In genomic region chr8:100500342-100500712, GRCm38 (mm10) we compare ENCODE assay signal across 21 mouse cellular contexts.
A peak's percentile ranks its signal among the peaks of the same experiment; 100 is the strongest.
DNase-seq lines count a peak whose midpoint lies in the region; ATAC-seq and TF ChIP-seq lines count a peak whose summit lies in the region.
"Had no signal": no experiment of that assay in that cellular context is flagged by ENCODE, and none has a peak within 500 bp of the region (broad histone marks: within the 10 kb centered on the region; RNA-seq: fewer than 3 reads in every experiment).

No protein-coding gene starts in this region.

- no peak for DNase-seq in embryonic facial prominence, embryonic 14.5 days (ENCODE audit: low spot score)
- DNase-seq in embryonic facial prominence, embryonic 10.5 days (ENCODE audit: low spot score), result no peak
- DNase-seq in hindbrain, postnatal 0 days (ENCODE audit: low spot score), result no peak
- DNase-seq in midbrain, embryonic 11.5 days (ENCODE audit: low spot score, missing footprints), result no peak
- DNase-seq in spleen, postnatal 36 days (ENCODE audit: low spot score in 2 of 2), result no peak
- DNase-seq: adrenal gland, adult 8-10 months; adrenal gland, postnatal 36 days; B cell, adult 2 months; cerebellum, adult 2 months; cerebellum, postnatal 10 days; forebrain, postnatal 0 days; gastrocnemius, postnatal 14 days; heart, adult 2 months had no signal

- no peaks in the 10 kb centered on the region for H3K9me3 ChIP-seq in embryonic facial prominence, embryonic 14.5 days (ENCODE audit: control insufficient read depth, low read length)
- H3K9me3 ChIP-seq in embryonic facial prominence, embryonic 10.5 days, result no peaks in the 10 kb centered on the region
- no peaks in the 10 kb centered on the region for H3K9me3 ChIP-seq in hindbrain, embryonic 12.5 days (replicated peaks)
- H3K9me3 ChIP-seq in hindbrain, postnatal 0 days (ENCODE audit: low read length), result no peaks in the 10 kb centered on the region
- no peaks in the 10 kb centered on the region for H3K9me3 ChIP-seq in midbrain, embryonic 11.5 days (ENCODE audit: control insufficient read depth, low read length)
- H3K9me3 ChIP-seq in midbrain, embryonic 13.5 days, result no peaks in the 10 kb centered on the region
- no peaks in the 10 kb centered on the region for H3K9me3 ChIP-seq in midbrain, embryonic 15.5 days
- H3K9me3 ChIP-seq: heart, embryonic 15.5 days had no signal

- H3K36me3 ChIP-seq in embryonic facial prominence, embryonic 14.5 days (ENCODE audit: control insufficient read depth, insufficient read depth, low read length), result no peaks in the 10 kb centered on the region
- no peaks in the 10 kb centered on the region for H3K36me3 ChIP-seq in embryonic facial prominence, embryonic 10.5 days (replicated peaks)
- H3K36me3 ChIP-seq in hindbrain, embryonic 12.5 days, result no peaks in the 10 kb centered on the region
- H3K36me3 ChIP-seq in hindbrain, postnatal 0 days (ENCODE audit: insufficient read depth, low read length), result no peaks in the 10 kb centered on the region
- H3K36me3 ChIP-seq in midbrain, embryonic 11.5 days (ENCODE audit: control insufficient read depth, insufficient read depth, low read length), result no peaks in the 10 kb centered on the region
- no peaks in the 10 kb centered on the region for H3K36me3 ChIP-seq in midbrain, embryonic 13.5 days
- H3K36me3 ChIP-seq in midbrain, embryonic 15.5 days (replicated peaks), result no peaks in the 10 kb centered on the region
- H3K36me3 ChIP-seq: G1E; heart, embryonic 15.5 days had no signal

- no peak overlapping the region for H3K4me2 ChIP-seq in embryonic facial prominence, embryonic 14.5 days (ENCODE audit: low read depth, low read length)
- H3K4me2 ChIP-seq in hindbrain, embryonic 12.5 days (replicated peaks), result no peak overlapping the region
- H3K4me2 ChIP-seq in hindbrain, postnatal 0 days (ENCODE audit: low read depth, low read length), result no peak overlapping the region
- H3K4me2 ChIP-seq in midbrain, embryonic 11.5 days, result no peak overlapping the region
- H3K4me2 ChIP-seq in midbrain, embryonic 13.5 days (replicated peaks), result no peak overlapping the region
- no peak overlapping the region for H3K4me2 ChIP-seq in midbrain, embryonic 15.5 days
- H3K4me2 ChIP-seq: heart, embryonic 11.5 days; heart, embryonic 15.5 days had no signal

- no peak overlapping the region for H3K27ac ChIP-seq in embryonic facial prominence, embryonic 14.5 days (replicated peaks; ENCODE audit: low read depth, low read length)
- no peak overlapping the region for H3K27ac ChIP-seq in embryonic facial prominence, embryonic 10.5 days (replicated peaks)
- H3K27ac ChIP-seq in hindbrain, embryonic 12.5 days, result 0 out of 2 replicates have a peak overlapping the region, but pooled peaks have one; percentile 41
- no peak overlapping the region for H3K27ac ChIP-seq in hindbrain, postnatal 0 days
- H3K27ac ChIP-seq in midbrain, embryonic 11.5 days (ENCODE audit: low read depth, low read length), result no peak overlapping the region
- no peak overlapping the region for H3K27ac ChIP-seq in midbrain, embryonic 13.5 days
- H3K27ac ChIP-seq in midbrain, embryonic 15.5 days, result no peak overlapping the region
- H3K27ac ChIP-seq: heart, adult 2 months; heart, embryonic 15.5 days had no signal

- TF ChIP-seq CTCF in hindbrain, postnatal 0 days (IDR thresholded peaks at IDR 0.05; ENCODE audit: low read depth), result no peak

- H3K27me3 ChIP-seq in embryonic facial prominence, embryonic 14.5 days (replicated peaks; ENCODE audit: control insufficient read depth, insufficient read depth, low read length), result no peaks in the 10 kb centered on the region
- H3K27me3 ChIP-seq in embryonic facial prominence, embryonic 10.5 days (replicated peaks; ENCODE audit: low read depth, poor library complexity, severe bottlenecking), result no peaks in the 10 kb centered on the region
- no peaks in the 10 kb centered on the region for H3K27me3 ChIP-seq in hindbrain, embryonic 12.5 days
- no peaks in the 10 kb centered on the region for H3K27me3 ChIP-seq in hindbrain, postnatal 0 days (ENCODE audit: insufficient read depth, low read length)
- no peaks in the 10 kb centered on the region for H3K27me3 ChIP-seq in midbrain, embryonic 11.5 days (ENCODE audit: control insufficient read depth, insufficient read depth, low read length)
- 0 out of 2 replicates have a peak, but pooled peaks cover 3% of the 10 kb centered on the region for H3K27me3 ChIP-seq in midbrain, embryonic 13.5 days
- no peaks in the 10 kb centered on the region for H3K27me3 ChIP-seq in midbrain, embryonic 15.5 days (replicated peaks)
- H3K27me3 ChIP-seq: heart, embryonic 15.5 days had no signal

- no peak overlapping the region for H3K4me3 ChIP-seq in embryonic facial prominence, embryonic 14.5 days (ENCODE audit: low read depth, low read length)
- no peak overlapping the region for H3K4me3 ChIP-seq in embryonic facial prominence, embryonic 10.5 days
- H3K4me3 ChIP-seq in hindbrain, embryonic 12.5 days, result no peak overlapping the region
- H3K4me3 ChIP-seq in hindbrain, postnatal 0 days (ENCODE audit: low read length), result no peak overlapping the region
- H3K4me3 ChIP-seq in midbrain, embryonic 11.5 days (ENCODE audit: low read depth, low read length), result no peak overlapping the region
- no peak overlapping the region for H3K4me3 ChIP-seq in midbrain, embryonic 13.5 days (replicated peaks)
- no peak overlapping the region for H3K4me3 ChIP-seq in midbrain, embryonic 15.5 days
- H3K4me3 ChIP-seq: heart, adult 2 months; heart, embryonic 15.5 days had no signal

- ATAC-seq in embryonic facial prominence, embryonic 14.5 days (ENCODE audit: low read depth), result peak; percentile 9; the same call in 1 of the 2 replicates
- ATAC-seq in hindbrain, embryonic 12.5 days (ENCODE audit: low FRiP score), result peak; percentile 20
- ATAC-seq in hindbrain, postnatal 0 days, result no peak
- peak; percentile 31; the same call in 1 of the 2 replicates for ATAC-seq in midbrain, embryonic 11.5 days (ENCODE audit: low FRiP score)
- no peak for ATAC-seq in midbrain, embryonic 13.5 days
- ATAC-seq in midbrain, embryonic 15.5 days (replicated peaks), result peak; percentile 71
- ATAC-seq: CD4-positive, CD25-positive, alpha-beta regulatory T cell, adult 4 months; forebrain, postnatal 0 days; inflammation-experienced regulatory T-cells, adult 6 months had no signal

- H3K9ac ChIP-seq in embryonic facial prominence, embryonic 14.5 days (ENCODE audit: low read depth, low read length), result no peak overlapping the region
- H3K9ac ChIP-seq in hindbrain, embryonic 12.5 days, result no peak overlapping the region
- H3K9ac ChIP-seq in hindbrain, postnatal 0 days (replicated peaks; ENCODE audit: low read length), result no peak overlapping the region
- H3K9ac ChIP-seq in midbrain, embryonic 11.5 days (ENCODE audit: low read length), result no peak overlapping the region
- H3K9ac ChIP-seq in midbrain, embryonic 13.5 days (replicated peaks), result no peak overlapping the region
- no peak overlapping the region for H3K9ac ChIP-seq in midbrain, embryonic 15.5 days
- H3K9ac ChIP-seq: forebrain, postnatal 0 days; heart, embryonic 15.5 days had no signal

- H3K4me1 ChIP-seq in embryonic facial prominence, embryonic 14.5 days (ENCODE audit: control insufficient read depth, insufficient read depth, low read length), result no peaks in the 10 kb centered on the region
- no peaks in the 10 kb centered on the region for H3K4me1 ChIP-seq in embryonic facial prominence, embryonic 10.5 days
- H3K4me1 ChIP-seq in hindbrain, embryonic 12.5 days, result no peaks in the 10 kb centered on the region
- H3K4me1 ChIP-seq in hindbrain, postnatal 0 days (ENCODE audit: insufficient read depth, low read length), result no peaks in the 10 kb centered on the region
- H3K4me1 ChIP-seq in midbrain, embryonic 11.5 days (ENCODE audit: control insufficient read depth, insufficient read depth, low read length), result no peaks in the 10 kb centered on the region
- H3K4me1 ChIP-seq in midbrain, embryonic 13.5 days (replicated peaks), result peaks cover 11% of the 10 kb centered on the region
- peaks cover 6% of the 10 kb centered on the region for H3K4me1 ChIP-seq in midbrain, embryonic 15.5 days
- H3K4me1 ChIP-seq: heart, embryonic 15.5 days had no signal

Comparison
In these comparisons a context has a peak if more than half of its experiments do, and no peak if none do; other contexts are left out.
1. ATAC-seq: peak in embryonic facial prominence, embryonic 14.5 days (single experiment), hindbrain, embryonic 12.5 days (single experiment), midbrain, embryonic 11.5 days (single experiment) and midbrain, embryonic 15.5 days (single experiment); none in hindbrain, postnatal 0 days (single experiment) and midbrain, embryonic 13.5 days (single experiment).